Mouse (Mus musculus) heart, postnatal 25 days (tissue): ENCODE data around the gene Ccdc155. TPM values are rescaled to one million over a fixed set of nuclear protein-coding genes. Genes with fewer than 3 reads are reported as not detected.
A peak's percentile ranks its signal among the peaks of the same experiment; 100 is the strongest.
"Not testable (repeated sequence)": the region's sequence is repeated elsewhere in the genome, so short reads cannot be mapped to it uniquely, and the experiment has no call there.

Experiments used
- DNase-seq: peaks from one replicate; pipeline ENCODE4 v3.0.0; 2022; ENCODE audit warnings: low spot score
- intact Hi-C: fragments of 180-260 bp; cut with DNase I; formaldehyde crosslinking; loops from one replicate; pipeline ENCODE4 v1.15.1; 2025
- total RNA-seq, 2 experiments: library from RNA; stranded (reverse); gene quantifications; 2 replicates each; pipeline ENCODE4 v1.2.3; 2021

Ccdc155 gene
- total RNA-seq, 2 experiments from 2014 or later, result not detected

DNA sequence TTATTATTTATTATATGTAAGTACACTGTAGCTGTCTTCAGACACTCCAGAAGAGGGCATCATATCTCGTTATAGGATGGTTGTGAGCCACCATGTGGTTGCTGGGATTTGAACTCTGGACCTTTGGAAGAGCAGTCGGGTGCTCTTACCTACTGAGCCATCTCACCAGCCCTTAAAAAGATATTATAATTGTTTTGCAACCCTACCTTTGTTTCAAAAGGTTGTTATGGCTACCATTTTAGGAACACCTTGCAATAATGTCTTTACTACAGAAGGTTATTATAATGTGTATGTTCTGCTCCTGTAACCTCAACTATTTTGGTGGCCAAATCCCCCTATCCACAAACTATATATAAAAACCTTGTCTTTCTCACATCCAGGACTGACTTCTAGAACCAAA is 51.6 kb downstream of the Ccdc155 start:
- DNase-seq, intact Hi-C loops: not testable (repeated sequence)

DNA sequence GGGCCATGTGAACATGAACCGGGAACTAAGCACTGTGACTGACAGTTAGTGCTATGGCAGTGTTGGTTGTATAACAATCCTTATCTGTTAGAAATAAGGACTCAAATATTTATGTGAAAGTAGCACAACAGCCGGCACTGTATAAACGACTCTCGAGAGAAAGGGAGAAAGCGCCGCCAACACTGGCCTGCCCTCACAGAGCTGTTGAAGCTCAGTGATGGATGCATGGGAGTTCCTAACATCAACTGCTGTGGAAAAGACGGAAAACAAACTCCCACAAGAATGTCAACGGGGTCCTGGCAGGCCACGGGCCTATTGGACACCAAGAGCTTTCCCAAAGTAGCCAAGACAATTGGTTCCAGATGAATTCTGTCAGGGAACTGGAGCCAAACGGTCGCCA is 53.4 kb downstream of the Ccdc155 start:
- DNase-seq, result peak; percentile 62
- intact Hi-C loops, result no loop called here

DNA sequence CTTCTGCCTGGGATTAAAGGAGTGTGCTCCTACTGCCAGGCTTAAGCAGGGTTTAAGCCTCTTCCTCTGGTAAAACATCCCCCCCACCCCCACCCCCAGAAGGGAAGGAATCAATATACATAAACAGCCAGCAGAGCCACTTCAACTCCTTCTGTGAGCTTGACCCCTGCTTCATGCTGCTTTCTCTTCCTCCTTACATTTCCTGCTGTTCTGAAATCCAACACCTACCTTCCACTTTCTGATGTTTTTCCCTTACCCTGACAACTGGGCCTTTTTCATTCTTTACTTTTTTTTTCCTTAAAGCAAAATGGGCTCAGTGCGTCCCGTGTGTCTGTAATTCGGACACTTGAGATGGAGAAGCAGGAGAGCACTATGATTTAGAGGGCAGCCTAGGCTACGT is 54.4 kb downstream of the Ccdc155 start:
- intact Hi-C loops, result no loop called here

DNA sequence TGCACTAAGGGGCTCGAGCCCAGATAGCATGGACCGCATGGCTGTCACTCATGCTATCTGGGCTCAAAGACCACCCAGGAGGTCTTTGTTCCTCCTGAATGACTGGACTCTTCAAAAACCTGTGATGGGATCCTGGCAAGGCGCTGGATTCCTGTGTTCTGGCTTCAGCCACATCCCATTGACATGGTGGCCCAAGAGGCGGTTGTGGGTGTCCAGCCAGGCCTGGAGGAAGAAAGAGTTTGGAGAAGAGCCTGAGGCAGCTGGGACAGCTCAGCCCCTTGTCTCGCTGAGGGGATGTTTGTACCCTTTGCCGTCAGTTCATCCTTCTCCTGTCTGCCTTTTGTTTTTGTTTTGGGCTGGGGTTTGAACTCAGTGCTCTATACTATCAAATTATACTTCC is 55.1 kb downstream of the Ccdc155 start:
- peak; percentile 57 for DNase-seq
- intact Hi-C loops, result no loop called here

More for the DNA sequence above, 54.4 kb downstream of the Ccdc155 start:
- no peak for DNase-seq

DNA sequence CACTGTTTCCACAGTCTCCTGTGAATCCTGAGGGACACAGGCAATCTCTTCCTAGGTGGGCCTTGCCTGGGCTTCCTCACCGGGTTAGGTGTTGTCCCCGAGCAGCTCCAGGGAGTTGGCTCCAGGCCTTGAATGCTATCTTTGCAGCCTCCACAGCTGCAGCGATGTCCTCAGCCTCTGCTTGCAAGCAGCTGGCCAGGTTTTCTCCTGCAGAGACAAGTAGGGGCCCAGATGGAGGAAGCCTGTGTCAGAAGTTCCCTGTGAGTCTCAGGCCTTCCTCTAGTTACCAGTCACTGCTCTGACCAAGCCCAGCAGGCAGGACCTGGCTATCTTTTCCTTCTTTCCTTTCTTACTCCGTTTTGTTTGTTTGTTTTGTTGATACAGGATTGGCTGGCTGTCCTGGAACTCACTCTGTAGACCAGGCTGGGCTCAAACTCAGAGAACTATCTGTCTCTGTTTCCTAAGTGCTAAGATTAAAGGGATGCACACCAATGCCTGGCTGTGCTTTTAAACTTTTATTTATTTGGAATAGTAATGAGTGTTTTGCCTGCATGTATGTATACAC is 56.1 kb downstream of the Ccdc155 start:
- no peak for DNase-seq

DNA sequence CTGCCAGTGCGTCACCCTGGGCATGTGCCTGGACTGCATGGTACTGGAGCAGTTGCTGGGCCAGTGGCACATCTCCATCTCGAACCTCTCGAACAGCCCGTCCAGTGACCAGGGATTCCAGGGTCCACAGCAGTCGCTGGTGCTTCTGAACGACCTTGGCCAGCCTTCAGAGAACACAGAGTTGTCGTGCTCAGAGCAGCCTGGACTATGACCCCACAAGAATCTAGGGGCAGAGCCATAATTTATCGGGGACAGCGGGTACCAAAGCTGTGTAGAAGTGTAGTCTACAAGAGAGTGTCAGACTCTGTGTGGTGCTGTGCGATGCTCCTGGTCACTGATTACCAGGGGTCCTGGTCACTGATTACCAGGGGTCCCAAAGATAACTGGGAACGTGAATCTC is 56.8 kb downstream of the Ccdc155 start:
- no peak for DNase-seq
- intact Hi-C loops, result no loop called here

More for the DNA sequence above, 56.1 kb downstream of the Ccdc155 start:
- intact Hi-C loops, result no loop called here

DNA sequence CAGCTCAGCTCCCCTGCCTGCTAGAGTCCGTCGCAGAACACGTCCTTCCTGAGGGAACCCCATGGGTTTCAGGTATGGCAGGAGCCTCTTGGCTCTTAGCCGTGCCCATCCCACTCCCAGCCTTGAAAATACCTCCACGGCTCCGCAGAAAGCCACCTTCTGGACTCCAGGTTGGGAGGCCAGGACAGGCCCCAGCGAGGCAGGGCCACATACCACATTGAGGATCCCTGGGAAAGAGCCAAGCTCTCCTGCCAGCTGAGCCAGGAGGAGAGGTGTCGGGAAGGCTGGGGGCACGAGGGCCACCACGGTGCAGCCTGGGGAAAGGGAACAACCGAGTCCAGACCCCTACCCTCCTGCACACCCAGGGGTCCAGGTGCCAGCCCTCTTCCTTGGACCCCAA is 57.4 kb downstream of the Ccdc155 start:
- no peak for DNase-seq
- intact Hi-C loops, result no loop called here

DNA sequence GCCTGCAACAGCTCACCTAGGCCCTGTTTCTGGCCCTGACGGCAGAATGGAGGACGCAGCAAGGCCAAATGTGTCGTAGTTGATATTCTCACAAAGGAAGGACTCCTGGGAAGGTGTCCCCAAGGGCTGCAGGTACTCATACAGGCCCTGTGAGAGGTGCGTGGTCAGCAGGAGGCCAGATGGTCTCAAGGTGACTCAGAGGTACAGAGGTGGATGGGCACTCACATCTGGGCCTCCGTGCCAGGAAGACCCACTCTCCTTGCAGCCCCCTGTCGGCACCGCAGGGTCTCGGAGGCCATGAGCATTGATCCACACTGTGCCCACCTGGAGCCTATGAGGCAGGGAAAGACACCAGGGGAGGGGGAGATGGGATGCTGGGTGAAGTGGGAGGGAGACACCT is 59.2 kb downstream of the Ccdc155 start:
- DNase-seq, result no peak
- intact Hi-C loops, result no loop called here

DNA sequence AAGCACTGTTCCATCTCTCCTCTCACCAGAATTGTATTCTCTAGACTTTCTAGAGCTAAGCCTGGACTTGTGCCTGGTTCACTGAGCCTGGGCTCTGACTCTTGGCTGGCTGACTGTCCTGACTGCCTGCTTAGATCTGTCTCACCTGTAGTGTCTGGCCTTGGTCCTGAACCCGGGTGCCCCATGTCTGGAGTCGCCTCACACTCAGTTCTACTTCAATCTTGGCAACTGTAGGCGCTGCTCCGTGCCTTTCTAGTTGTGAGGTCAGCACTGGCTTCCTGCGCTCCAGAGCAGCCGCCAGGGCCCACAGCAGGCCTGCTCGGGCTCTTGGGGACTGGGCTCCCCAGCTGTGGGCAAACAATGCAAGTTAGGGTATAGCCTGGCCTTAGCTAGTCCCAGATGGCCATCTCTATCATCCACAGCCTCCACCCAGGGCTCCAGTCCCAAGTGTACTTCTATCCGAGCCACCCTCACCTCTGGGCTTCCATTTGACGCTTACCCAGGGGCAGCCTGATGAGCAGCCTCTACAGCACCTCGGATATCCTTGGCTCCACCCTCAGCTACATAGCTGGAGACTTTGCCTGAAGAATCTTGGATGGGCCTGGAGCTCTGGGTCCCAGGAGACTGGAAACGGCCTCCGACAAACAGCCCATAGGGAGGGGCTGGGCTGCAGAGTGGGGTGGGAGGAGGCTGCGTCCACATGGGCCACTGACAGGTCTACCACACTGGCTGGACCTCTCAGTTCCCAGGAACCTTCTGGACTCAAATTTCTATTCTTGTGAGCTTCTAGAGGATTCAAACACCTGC is 60.1 kb downstream of the Ccdc155 start:
- DNase-seq, result no peak
- intact Hi-C loops, result no loop called here

DNA sequence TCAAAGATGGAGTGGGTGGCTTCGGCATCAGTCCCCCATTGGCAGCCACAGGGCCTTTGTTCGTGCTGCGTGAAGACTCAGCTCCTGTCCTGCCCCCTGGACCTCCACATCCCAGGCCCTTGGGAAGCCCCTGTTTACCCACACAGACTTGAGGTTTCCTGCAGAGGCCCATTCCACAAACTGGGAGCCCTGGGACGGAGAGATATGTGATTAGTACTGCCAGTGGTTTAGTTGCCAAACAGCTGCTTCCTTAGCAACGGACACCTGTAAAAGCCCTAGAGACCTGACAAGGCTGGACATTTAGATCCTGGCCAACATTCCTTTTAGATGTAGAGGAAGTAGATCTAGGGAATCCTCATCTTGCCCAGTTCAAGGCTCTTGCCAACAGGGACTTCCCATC is 62.8 kb downstream of the Ccdc155 start:
- no peak for DNase-seq
- intact Hi-C loops, result no loop called here

DNA sequence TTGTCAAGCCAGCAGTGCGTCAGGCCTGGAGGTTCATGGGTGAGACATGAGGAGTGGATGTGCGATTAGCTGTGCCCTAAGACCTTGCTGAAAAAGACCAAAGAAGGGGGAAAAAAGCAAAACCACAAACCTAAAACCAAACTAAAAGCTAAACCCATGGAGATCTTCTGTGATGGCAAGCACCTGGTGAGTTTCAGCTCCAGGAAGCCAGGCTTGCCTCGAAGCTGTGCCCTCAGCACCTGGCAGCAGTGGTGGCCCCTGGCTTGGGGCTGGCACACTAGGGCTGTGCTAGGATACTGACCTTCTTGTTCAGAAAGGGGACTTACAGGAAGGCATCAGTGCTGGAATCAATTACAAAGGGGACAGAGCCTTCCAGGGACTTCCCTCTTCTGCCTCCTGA is 63.4 kb downstream of the Ccdc155 start:
- intact Hi-C loops, result no loop called here

DNA sequence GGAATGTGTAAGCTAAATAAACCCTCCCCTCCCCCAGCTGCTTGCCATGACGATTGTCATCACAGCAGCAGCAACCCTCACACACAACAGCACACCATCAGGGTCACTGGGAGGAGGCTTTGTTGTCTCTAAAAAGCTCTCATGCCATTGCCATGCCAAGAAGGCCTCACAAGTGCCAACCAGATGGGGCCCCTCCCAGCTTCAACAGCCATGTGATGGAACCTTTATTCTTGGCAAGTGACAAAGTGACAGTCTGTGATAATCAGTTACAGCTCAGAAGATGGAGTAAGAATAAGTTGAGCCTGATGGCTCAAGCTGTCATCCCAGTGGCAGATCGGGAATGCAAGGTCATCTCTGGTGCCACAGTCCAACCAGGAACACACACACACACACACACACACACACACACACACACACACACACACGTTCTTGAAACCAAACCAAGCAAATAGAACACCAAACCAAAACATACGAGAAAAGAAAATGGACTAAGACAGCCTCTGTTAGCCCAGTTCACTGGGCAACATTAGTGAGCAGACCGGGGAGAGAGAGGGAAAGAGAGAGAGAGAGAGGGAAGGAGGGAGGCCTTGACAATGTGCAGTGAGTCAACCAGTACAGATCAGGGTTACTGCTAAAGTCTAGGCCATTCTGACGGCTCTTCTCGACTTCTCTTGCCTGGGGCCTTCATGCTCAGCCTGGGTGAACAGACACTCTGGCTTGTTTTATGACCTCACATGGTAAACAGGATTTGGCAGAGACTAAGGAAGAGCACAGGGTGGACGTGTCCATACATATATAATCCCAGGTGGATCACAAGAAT is 64.6 kb downstream of the Ccdc155 start:
- intact Hi-C loops, result no loop called here
- no peak for DNase-seq

More for the DNA sequence above, 63.4 kb downstream of the Ccdc155 start:
- no peak for DNase-seq

DNA sequence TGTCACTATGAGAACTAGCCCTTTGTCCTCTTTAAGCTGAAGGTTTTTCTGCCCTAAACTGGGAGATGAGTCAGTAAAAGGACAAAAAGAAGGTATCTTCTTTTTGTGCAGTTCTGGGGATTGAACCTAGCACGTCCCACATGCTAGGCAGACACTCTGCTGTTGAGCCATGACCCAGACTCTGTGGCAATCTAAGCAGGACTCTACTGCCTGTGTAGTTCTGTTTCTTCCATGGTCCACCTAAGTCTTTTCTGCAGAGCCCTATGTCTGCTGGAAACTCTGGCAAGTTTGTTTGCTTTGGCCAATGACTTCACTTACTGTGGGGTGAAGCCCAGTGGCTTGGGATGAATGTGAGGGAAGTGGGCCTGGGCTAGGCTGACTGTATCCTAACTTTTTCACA is 66.3 kb downstream of the Ccdc155 start:
- no peak for DNase-seq
- intact Hi-C loops, result no loop called here

DNA sequence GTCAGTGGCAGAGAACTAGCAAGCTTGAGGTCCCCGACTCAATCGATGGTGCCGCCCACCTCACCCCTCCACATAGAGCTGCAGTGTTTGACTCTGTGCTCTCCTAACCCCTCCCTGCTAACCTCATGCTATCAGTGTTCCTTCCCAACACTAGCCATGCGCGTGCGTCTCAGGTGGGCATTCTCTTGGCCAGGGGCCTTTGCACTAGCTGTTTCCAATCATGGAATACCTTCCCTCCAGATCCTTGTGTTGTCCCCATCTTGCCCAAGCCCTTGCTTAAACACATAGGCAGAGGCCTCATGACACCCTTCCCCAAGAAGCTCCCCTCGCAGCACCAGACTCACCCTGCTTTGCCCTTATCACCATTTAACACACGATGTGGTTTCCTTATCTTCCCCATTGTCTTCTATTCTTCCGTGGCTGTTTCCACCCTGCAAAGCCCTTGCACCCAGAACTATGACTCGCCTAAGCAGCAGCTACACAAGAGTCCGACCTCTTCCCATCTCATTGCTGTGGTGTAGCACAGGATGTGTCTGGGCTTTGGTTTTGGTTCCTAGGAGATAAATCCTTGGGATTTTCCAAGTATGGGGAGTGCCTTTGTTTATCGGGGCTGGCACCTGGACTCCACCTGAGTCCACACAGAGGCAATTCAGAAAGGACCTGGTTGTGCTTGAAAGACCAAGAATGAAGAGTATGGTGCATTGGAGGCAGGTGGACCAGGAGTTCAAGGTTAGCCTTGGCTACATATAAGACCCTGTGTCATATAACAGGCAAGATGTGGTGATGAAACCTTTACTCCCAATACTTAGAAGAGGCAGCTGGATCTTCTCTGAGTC is 67.3 kb downstream of the Ccdc155 start:
- intact Hi-C loops, result no loop called here

DNA sequence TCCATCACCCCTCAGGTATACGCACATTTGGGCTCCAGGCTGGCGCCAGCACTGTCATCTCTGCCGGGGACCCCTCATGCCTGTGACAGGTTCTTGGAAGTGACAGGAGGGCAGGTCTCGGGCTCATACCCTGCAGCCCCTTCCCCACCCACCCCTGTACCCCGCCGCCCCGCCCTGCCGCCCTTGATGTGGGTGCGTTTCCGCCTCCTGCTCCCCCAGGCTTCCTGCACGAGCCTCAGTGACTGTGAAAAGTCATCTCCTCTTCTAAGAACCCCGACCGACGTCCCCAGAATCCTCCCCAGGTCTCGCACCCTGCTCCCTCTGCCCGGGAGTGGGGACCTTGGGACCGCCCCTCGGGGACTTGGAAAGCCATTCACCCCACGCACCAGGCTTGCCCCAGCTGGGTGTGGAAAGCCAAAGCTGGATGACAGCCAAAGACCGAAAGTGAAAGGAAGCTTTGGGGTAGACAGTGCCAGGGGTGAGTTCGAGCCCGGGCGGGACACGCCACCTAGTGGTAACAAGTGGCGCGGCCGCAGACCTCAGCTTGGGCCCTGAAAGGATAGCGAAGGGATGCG is 68.6 kb downstream of the Ccdc155 start, which contains the start of the genes Gm45713 and Flt3l:
Gene Gm45713 (minus strand): TSS at position 239 of the 575 bp plus-strand sequence.
Gene Flt3l (minus strand): TSS at position 440 of the 575 bp plus-strand sequence.
- intact Hi-C loops, result loop anchor here (1.0 kb wide), 1 partner anchor 58 kb away; no protein-coding TSS in a partner anchor
- peak; percentile 89 for DNase-seq

More for the DNA sequence above, 67.3 kb downstream of the Ccdc155 start:
- DNase-seq, result no peak

DNA sequence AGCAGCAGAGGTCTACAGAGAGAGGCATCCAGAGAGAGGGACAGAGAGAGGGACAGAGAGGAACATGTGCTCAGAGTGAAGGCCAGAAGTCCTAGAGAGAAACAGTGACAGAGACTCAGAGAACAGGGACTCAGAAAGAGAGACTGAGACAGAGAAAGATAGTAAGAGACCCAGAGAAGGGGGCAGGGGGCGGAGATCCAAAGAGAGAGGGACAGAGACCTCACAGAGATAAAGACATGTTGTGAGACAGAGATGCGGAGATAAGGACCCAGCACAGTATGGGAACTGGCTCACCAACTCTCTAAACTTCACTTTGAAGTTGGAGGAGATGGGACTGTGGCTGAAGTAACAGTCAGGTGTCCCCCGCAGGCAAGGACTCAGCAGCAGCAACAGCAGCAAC is 69.3 kb downstream of the Ccdc155 start:
- intact Hi-C loops, result no loop called here
- no peak for DNase-seq

DNA sequence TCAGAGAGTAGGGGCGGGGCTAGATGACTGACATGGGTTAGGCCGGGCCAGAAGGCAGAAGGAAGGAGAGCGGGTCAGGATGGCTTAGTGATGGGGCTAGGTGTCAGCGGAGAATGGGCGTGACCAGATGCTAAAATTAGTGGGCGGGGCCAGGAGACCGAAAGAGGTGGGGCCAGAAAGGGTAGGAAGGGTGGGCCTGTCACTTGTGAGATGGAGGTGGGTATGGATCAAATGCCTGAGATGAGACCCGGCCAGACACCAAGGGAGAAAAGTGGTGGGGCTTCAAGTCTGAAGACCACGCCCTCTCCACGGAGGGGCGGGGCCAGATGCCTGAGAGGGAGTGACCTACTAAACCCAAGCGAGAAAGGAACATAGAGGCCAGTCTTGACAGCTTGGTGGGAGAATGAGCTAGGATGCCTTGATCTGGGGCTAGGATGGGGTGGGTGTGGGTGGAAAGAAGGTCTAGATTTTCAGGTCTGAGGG is 70.1 kb downstream of the Ccdc155 start:
- no peak for DNase-seq
- intact Hi-C loops, result no loop called here
